Mouse (Mus musculus) ES-E14 (cell line): Measurements from ENCODE around the gene Pde8a.

Experiments used
- MAFK ChIP-seq: IDR thresholded peaks from 2 replicates; pipeline ENCODE4 v1.6.1; 2014; ENCODE audit warnings: mild to moderate bottlenecking, low read depth, low read length, inconsistent platforms; ENCODE audit not compliant: insufficient read depth
- ZC3H11A ChIP-seq: IDR thresholded peaks from 2 replicates; pipeline ENCODE4 v1.6.1; 2012; ENCODE audit warnings: low read depth, mild to moderate bottlenecking, inconsistent platforms, low read length, borderline replicate concordance
- ZNF384 ChIP-seq: IDR thresholded peaks from 2 replicates; pipeline ENCODE4 v1.6.1; 2012; ENCODE audit warnings: low read depth, low read length, inconsistent platforms

DNA sequence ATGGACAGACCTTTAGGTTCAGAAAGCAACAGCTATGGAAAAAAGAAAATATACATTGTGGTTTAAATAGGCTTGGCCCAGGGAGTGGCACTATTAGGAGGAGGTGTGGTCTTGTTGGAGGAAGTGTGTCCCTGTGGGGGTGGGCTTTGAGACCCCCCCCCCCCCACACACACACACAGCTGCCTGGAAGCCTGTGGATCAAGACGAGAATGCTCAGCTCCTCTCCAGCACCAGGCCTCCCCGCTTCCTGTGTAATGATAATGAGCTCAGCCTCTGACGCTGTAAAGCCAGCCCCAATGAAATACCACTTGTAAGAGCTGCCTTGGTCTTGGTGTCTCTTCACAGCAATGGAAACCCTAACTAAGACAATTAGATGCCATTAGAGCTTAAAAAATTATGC lies 117.4 kb downstream of the Pde8a start:
- TF ChIP-seq MAFK (no peak), ZC3H11A (no peak), ZNF384 (no peak)
